Mouse (Mus musculus) fat pad, adult 2 months (tissue): ENCODE data around the gene Tmem59l.

Experiments used
- DNase-seq: peaks from one replicate; pipeline ENCODE4 v3.0.0-alpha.2; 2011; ENCODE audit warnings: low read depth, low spot score; ENCODE audit errors: extremely low read depth

Tmem59l gene

GRCm38 (mm10) chr8:70509281-70509952 is 22.3 kb upstream of the Tmem59l start:
- no peak for DNase-seq

- no peak for DNase-seq
These were observed 19.9 kb upstream of the Tmem59l start for GRCm38 (mm10) chr8:70507027-70507393.

GRCm38 (mm10) chr8:70506328-70507026 is 19.3 kb upstream of the Tmem59l start, which contains the start of gene Rex1bd:
TSS of gene Rex1bd (minus strand) at chr8:70506752.
- DNase-seq: no peak

- DNase-seq: no peak
These were observed 18.7 kb upstream of the Tmem59l start for GRCm38 (mm10) chr8:70505698-70506327.

GRCm38 (mm10) chr8:70504851-70505250 is 17.7 kb upstream of the Tmem59l start:
- no peak for DNase-seq

GRCm38 (mm10) chr8:70504291-70504716 is 17.1 kb upstream of the Tmem59l start:
- DNase-seq: no peak

- no peak for DNase-seq
These were observed 16.0 kb upstream of the Tmem59l start for GRCm38 (mm10) chr8:70503062-70503750.

- no peak for DNase-seq
These were observed 15.4 kb upstream of the Tmem59l start for GRCm38 (mm10) chr8:70502540-70502939.

GRCm38 (mm10) chr8:70501820-70502529 is 14.8 kb upstream of the Tmem59l start:
- DNase-seq: no peak

GRCm38 (mm10) chr8:70500386-70501301 is 13.5 kb upstream of the Tmem59l start:
- no peak for DNase-seq

- DNase-seq: no peak
These were observed 8.6 kb upstream of the Tmem59l start for GRCm38 (mm10) chr8:70495771-70496062.

GRCm38 (mm10) chr8:70495001-70495770 is 8.0 kb upstream of the Tmem59l start:
- DNase-seq: no peak

GRCm38 (mm10) chr8:70494416-70494945 is 7.3 kb upstream of the Tmem59l start:
- DNase-seq: no peak

- no peak for DNase-seq
These were observed 6.7 kb upstream of the Tmem59l start for GRCm38 (mm10) chr8:70493692-70494415.

- DNase-seq: no peak
These were observed 5.8 kb upstream of the Tmem59l start, which contains the start of gene Crlf1 for GRCm38 (mm10) chr8:70492664-70493640. TSS of gene Crlf1 (plus strand) at chr8:70493158.

GRCm38 (mm10) chr8:70490880-70491495 is 3.8 kb upstream of the Tmem59l start:
- no peak for DNase-seq
